Mouse (Mus musculus): ENCODE measurements around the gene Kcnn4. TPM values are rescaled to one million over a fixed set of nuclear protein-coding genes. Genes with fewer than 3 reads are reported as not detected.

The Kcnn4 gene
- polyA plus RNA-seq, 1 experiment from 2014 or later, result 41.0 TPM

- no peak within 1 kb of the TSS for H3K4me3 ChIP-seq (ENCODE audit: low read depth, low read length)
- ATAC-seq (no peak), DNase-seq (no peak)
- 38% methylated on average over 6 of the region's 6 CpGs for WGBS (ENCODE audit: insufficient replicate concordance)
- no peak within 1 kb of the TSS for H3K27ac ChIP-seq (ENCODE audit: low read depth)
- H3K9me3 ChIP-seq (ENCODE audit: low read length), result no peaks in the 10 kb centered on the region
- no peaks in the 10 kb centered on the region for H3K4me1 ChIP-seq (ENCODE audit: insufficient read depth)
- no peaks in the 10 kb centered on the region for H3K27me3 ChIP-seq (ENCODE audit: insufficient read depth, low read length)
- TF ChIP-seq CTCF (IDR thresholded peaks at IDR 0.05; ENCODE audit: low read depth) (no peak), EP300 (IDR thresholded peaks at IDR 0.05; ENCODE audit: low read depth) (no peak)
- no peak within 1 kb of the TSS for H3K9ac ChIP-seq (replicated peaks)
- no peaks in the 10 kb centered on the region for H3K36me3 ChIP-seq (replicated peaks; ENCODE audit: insufficient read depth, low read length)
- H3K4me2 ChIP-seq (ENCODE audit: low read depth, low read length), result no peak within 1 kb of the TSS
These were observed 21.2 kb upstream of the Kcnn4 start, which contains the start of gene Lypd5 for GRCm38 (mm10) chr7:24348896-24349295. Gene Lypd5, plus strand, starts transcription at chr7:24349196.

GRCm38 (mm10) chr7:24355646-24356045 lies 14.4 kb upstream of the Kcnn4 start:
- Histone ChIP-seq H3K27ac (ENCODE audit: low read depth) (no peak overlapping the region), H3K27me3 (ENCODE audit: insufficient read depth, low read length) (no peaks in the 10 kb centered on the region), H3K4me1 (ENCODE audit: insufficient read depth) (no peaks in the 10 kb centered on the region), H3K9me3 (ENCODE audit: low read length) (no peaks in the 10 kb centered on the region), H3K4me3 (ENCODE audit: low read depth, low read length) (no peak overlapping the region), H3K36me3 (replicated peaks; ENCODE audit: insufficient read depth, low read length) (no peaks in the 10 kb centered on the region), H3K9ac (replicated peaks) (no peak overlapping the region), H3K4me2 (ENCODE audit: low read depth, low read length) (no peak overlapping the region)
- DNase-seq (no peak), ATAC-seq (no peak)
- TF ChIP-seq EP300 (IDR thresholded peaks at IDR 0.05; ENCODE audit: low read depth) (no peak), CTCF (IDR thresholded peaks at IDR 0.05; ENCODE audit: low read depth) (no peak)
- WGBS (ENCODE audit: insufficient replicate concordance), result 70% methylated on average over 6 of the region's 6 CpGs

- H3K9me3 ChIP-seq (ENCODE audit: low read length), result no peaks in the 10 kb centered on the region
- no peak overlapping the region for H3K27ac ChIP-seq (ENCODE audit: low read depth)
- WGBS (ENCODE audit: insufficient replicate concordance), result 71% methylated on average over 10 of the region's 10 CpGs
- no peak overlapping the region for H3K4me3 ChIP-seq (ENCODE audit: low read depth, low read length)
- TF ChIP-seq EP300 (IDR thresholded peaks at IDR 0.05; ENCODE audit: low read depth) (no peak), CTCF (IDR thresholded peaks at IDR 0.05; ENCODE audit: low read depth) (no peak)
- no peaks in the 10 kb centered on the region for H3K36me3 ChIP-seq (replicated peaks; ENCODE audit: insufficient read depth, low read length)
- H3K27me3 ChIP-seq (ENCODE audit: insufficient read depth, low read length), result no peaks in the 10 kb centered on the region
- no peak for DNase-seq
- no peak overlapping the region for H3K9ac ChIP-seq (replicated peaks)
- ATAC-seq, result no peak
- H3K4me2 ChIP-seq (ENCODE audit: low read depth, low read length), result no peak overlapping the region
- H3K4me1 ChIP-seq (ENCODE audit: insufficient read depth), result no peaks in the 10 kb centered on the region
These were observed 14.0 kb upstream of the Kcnn4 start for GRCm38 (mm10) chr7:24356081-24356480.

- TF ChIP-seq CTCF (IDR thresholded peaks at IDR 0.05; ENCODE audit: low read depth) (peak; percentile 84), EP300 (IDR thresholded peaks at IDR 0.05; ENCODE audit: low read depth) (no peak)
These were observed 12.2 kb upstream of the Kcnn4 start for GRCm38 (mm10) chr7:24357899-24358298.

GRCm38 (mm10) chr7:24359269-24359668 lies 10.8 kb upstream of the Kcnn4 start:
- 22% methylated on average over 9 of the region's 9 CpGs for WGBS (ENCODE audit: insufficient replicate concordance)
- Histone ChIP-seq H3K27ac (ENCODE audit: low read depth) (no peak overlapping the region), H3K9ac (replicated peaks) (no peak overlapping the region), H3K4me2 (ENCODE audit: low read depth, low read length) (no peak overlapping the region), H3K36me3 (replicated peaks; ENCODE audit: insufficient read depth, low read length) (no peaks in the 10 kb centered on the region), H3K4me3 (ENCODE audit: low read depth, low read length) (no peak overlapping the region), H3K27me3 (ENCODE audit: insufficient read depth, low read length) (no peaks in the 10 kb centered on the region), H3K4me1 (ENCODE audit: insufficient read depth) (no peaks in the 10 kb centered on the region), H3K9me3 (ENCODE audit: low read length) (no peaks in the 10 kb centered on the region)
- TF ChIP-seq CTCF (IDR thresholded peaks at IDR 0.05; ENCODE audit: low read depth), result no peak
- no peak for TF ChIP-seq EP300 (IDR thresholded peaks at IDR 0.05; ENCODE audit: low read depth)
- ATAC-seq (no peak), DNase-seq (peak; percentile 60)

More at GRCm38 (mm10) chr7:24357899-24358298, 12.2 kb upstream of the Kcnn4 start:
- H3K36me3 ChIP-seq (replicated peaks; ENCODE audit: insufficient read depth, low read length), result no peaks in the 10 kb centered on the region
- peak; percentile 58 for DNase-seq
- no peaks in the 10 kb centered on the region for H3K9me3 ChIP-seq (ENCODE audit: low read length)
- H3K27me3 ChIP-seq (ENCODE audit: insufficient read depth, low read length), result no peaks in the 10 kb centered on the region
- H3K4me2 ChIP-seq (ENCODE audit: low read depth, low read length), result no peak overlapping the region
- no peaks in the 10 kb centered on the region for H3K4me1 ChIP-seq (ENCODE audit: insufficient read depth)
- H3K27ac ChIP-seq (ENCODE audit: low read depth), result no peak overlapping the region
- H3K4me3 ChIP-seq (ENCODE audit: low read depth, low read length), result no peak overlapping the region
- H3K9ac ChIP-seq (replicated peaks), result no peak overlapping the region
- ATAC-seq, result no peak
- 44% methylated on average over 4 of the region's 4 CpGs for WGBS (ENCODE audit: insufficient replicate concordance)

- H3K4me1 ChIP-seq (ENCODE audit: insufficient read depth), result peaks cover 4% of the 10 kb centered on the region
- no peaks in the 10 kb centered on the region for H3K27me3 ChIP-seq (ENCODE audit: insufficient read depth, low read length)
- no peaks in the 10 kb centered on the region for H3K9me3 ChIP-seq (ENCODE audit: low read length)
- no peak overlapping the region for H3K4me2 ChIP-seq (ENCODE audit: low read depth, low read length)
- DNase-seq (peak; percentile 45), ATAC-seq (no peak)
- H3K36me3 ChIP-seq (replicated peaks; ENCODE audit: insufficient read depth, low read length), result no peaks in the 10 kb centered on the region
- TF ChIP-seq CTCF (IDR thresholded peaks at IDR 0.05; ENCODE audit: low read depth) (peak; percentile 56), EP300 (IDR thresholded peaks at IDR 0.05; ENCODE audit: low read depth) (no peak)
- H3K9ac ChIP-seq (replicated peaks), result no peak overlapping the region
- H3K4me3 ChIP-seq (ENCODE audit: low read depth, low read length), result no peak overlapping the region
- no peak overlapping the region for H3K27ac ChIP-seq (ENCODE audit: low read depth)
- 64% methylated on average over 4 of the region's 4 CpGs for WGBS (ENCODE audit: insufficient replicate concordance)
These were observed 9.1 kb upstream of the Kcnn4 start for GRCm38 (mm10) chr7:24361001-24361400.

- Histone ChIP-seq H3K4me1 (ENCODE audit: insufficient read depth) (peaks cover 14% of the 10 kb centered on the region), H3K27me3 (ENCODE audit: insufficient read depth, low read length) (no peaks in the 10 kb centered on the region), H3K4me2 (ENCODE audit: low read depth, low read length) (no peak overlapping the region), H3K27ac (ENCODE audit: low read depth) (no peak overlapping the region), H3K9me3 (ENCODE audit: low read length) (no peaks in the 10 kb centered on the region), H3K36me3 (replicated peaks; ENCODE audit: insufficient read depth, low read length) (no peaks in the 10 kb centered on the region), H3K9ac (replicated peaks) (no peak overlapping the region), H3K4me3 (ENCODE audit: low read depth, low read length) (no peak overlapping the region)
- no peak for ATAC-seq
- DNase-seq, result peak; percentile 67
- WGBS (ENCODE audit: insufficient replicate concordance), result 22% methylated on average over 6 of the region's 7 CpGs
- no peak for TF ChIP-seq EP300 (IDR thresholded peaks at IDR 0.05; ENCODE audit: low read depth)
- peak; percentile 66 for TF ChIP-seq CTCF (IDR thresholded peaks at IDR 0.05; ENCODE audit: low read depth)
These were observed 6.8 kb upstream of the Kcnn4 start for GRCm38 (mm10) chr7:24363228-24363627.
